Mouse (Mus musculus) erythroid progenitor cell, adult 5-6 weeks (primary cell): ENCODE measurements at regions not wholly inside any gene's neighbourhood (a gene's known extent, or its start where the extent isn't known, plus 50 kb on each side); places are given as distances from the start of the nearest gene placed in this dataset.

Experiments
- ATAC-seq: replicated peaks from 2 replicates; pipeline ENCODE4 v1.8.0; 2016; ENCODE audit warnings: moderate number of reproducible peaks, mild to moderate bottlenecking, moderate TSS enrichment, inconsistent platforms; ENCODE audit not compliant: poor library complexity, low FRiP score, severe bottlenecking

GRCm38 (mm10) chr10:19192221-19192620 lies 164.1 kb upstream of the Olig3 start:
- ATAC-seq = no peak

- no peak for ATAC-seq
These were observed 168.1 kb upstream of the Olig3 start for GRCm38 (mm10) chr10:19188082-19188742.

GRCm38 (mm10) chr10:19187716-19188081 lies 168.6 kb upstream of the Olig3 start:
- ATAC-seq = no peak

GRCm38 (mm10) chr10:19187084-19187615 lies 169.2 kb upstream of the Olig3 start:
- ATAC-seq = no peak

- ATAC-seq = peak; percentile 52
These were observed 170.3 kb upstream of the Olig3 start for GRCm38 (mm10) chr10:19185790-19186581.

- no peak for ATAC-seq
These were observed 169.4 kb upstream of the Tnfaip3 start for GRCm38 (mm10) chr10:19184886-19185285.

- ATAC-seq = no peak
These were observed 162.4 kb upstream of the Tnfaip3 start for GRCm38 (mm10) chr10:19177895-19178294.

- no peak for ATAC-seq
These were observed 162.0 kb upstream of the Tnfaip3 start for GRCm38 (mm10) chr10:19177414-19177813.

GRCm38 (mm10) chr10:19176249-19176648 lies 160.8 kb upstream of the Tnfaip3 start:
- no peak for ATAC-seq

- ATAC-seq = no peak
These were observed 156.4 kb upstream of the Tnfaip3 start for GRCm38 (mm10) chr10:19171834-19172233.

- ATAC-seq = no peak
These were observed 155.1 kb upstream of the Tnfaip3 start for GRCm38 (mm10) chr10:19170596-19170995.

GRCm38 (mm10) chr10:19169272-19169671 lies 153.8 kb upstream of the Tnfaip3 start:
- ATAC-seq = no peak

- ATAC-seq = no peak
These were observed 152.9 kb upstream of the Tnfaip3 start for GRCm38 (mm10) chr10:19168362-19168761.

GRCm38 (mm10) chr10:19167641-19168271 lies 152.3 kb upstream of the Tnfaip3 start:
- no peak for ATAC-seq

- no peak for ATAC-seq
These were observed 151.6 kb upstream of the Tnfaip3 start for GRCm38 (mm10) chr10:19167101-19167500.

GRCm38 (mm10) chr10:19162104-19162503 lies 146.6 kb upstream of the Tnfaip3 start:
- ATAC-seq = no peak

GRCm38 (mm10) chr10:19161149-19161548 lies 145.7 kb upstream of the Tnfaip3 start:
- ATAC-seq = no peak

- ATAC-seq = no peak
These were observed 138.6 kb upstream of the Tnfaip3 start for GRCm38 (mm10) chr10:19154041-19154440.

GRCm38 (mm10) chr10:19152773-19153172 lies 137.3 kb upstream of the Tnfaip3 start:
- ATAC-seq = no peak

GRCm38 (mm10) chr10:19150766-19151165 lies 135.3 kb upstream of the Tnfaip3 start:
- ATAC-seq = no peak

- ATAC-seq = no peak
These were observed 134.5 kb upstream of the Tnfaip3 start for GRCm38 (mm10) chr10:19150005-19150404.
